ENCODE assay signal across 9 mouse cellular contexts in the genomic region with DNA sequence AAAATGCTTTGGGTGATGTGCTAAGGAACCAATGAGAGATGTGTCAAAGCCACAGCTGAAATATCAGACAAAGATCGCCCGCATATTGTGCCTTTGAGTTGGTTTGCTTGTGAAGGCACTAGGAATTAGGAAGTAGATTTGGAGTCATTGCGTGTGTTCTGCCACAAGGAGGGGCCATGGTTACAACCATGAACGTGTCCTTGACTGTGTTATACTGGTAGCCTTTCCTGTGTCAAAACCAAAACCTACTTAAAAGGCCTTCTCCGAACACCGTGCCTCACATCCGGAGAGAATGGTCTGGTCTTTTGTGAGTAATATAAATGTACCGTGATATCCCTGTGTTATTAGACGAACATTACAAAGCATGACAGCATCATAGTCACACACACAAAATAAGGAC.
DNase-seq lines count a peak whose midpoint lies in the region; ATAC-seq lines count a peak whose summit lies in the region.
"Had no signal": no experiment of that assay in that cellular context is flagged by ENCODE, and none has a peak within 500 bp of the region (broad histone marks: within the 10 kb centered on the region; RNA-seq: fewer than 3 reads in every experiment).

No protein-coding gene starts in this region.

- ATAC-seq in kidney, embryonic 16.5 days (ENCODE audit: low FRiP score, low TSS enrichment): no peak; the same call in 1 of the 2 replicates
- peak; percentile 59 for ATAC-seq in cerebellum, adult (ENCODE audit: insufficient number of reproducible peaks, low FRiP score, low TSS enrichment)
- peak; percentile 85 for ATAC-seq in forebrain, embryonic 13.5 days
- peak; percentile 76; the same call in 1 of the 2 replicates for ATAC-seq in limb, embryonic 13.5 days (ENCODE audit: low FRiP score, low read depth)

- no peaks in the 10 kb centered on the region for H3K4me1 ChIP-seq in kidney, embryonic 16.5 days (ENCODE audit: insufficient read depth, low read length)
- peaks cover 34% of the 10 kb centered on the region for H3K4me1 ChIP-seq in forebrain, embryonic 13.5 days
- H3K4me1 ChIP-seq in limb, embryonic 13.5 days: peaks cover 6% of the 10 kb centered on the region; the same call in 1 of the 2 replicates

- H3K27ac ChIP-seq in kidney, embryonic 16.5 days (ENCODE audit: low read length): no peak overlapping the region
- no peak overlapping the region for H3K27ac ChIP-seq in forebrain, embryonic 13.5 days
- H3K27ac ChIP-seq in limb, embryonic 13.5 days: no peak overlapping the region

- 43% methylated on average over 9 of the region's 9 CpGs for WGBS in kidney, embryonic 16.5 days
- WGBS in forebrain, embryonic 13.5 days: 21% methylated on average over 9 of the region's 9 CpGs
- WGBS in limb, embryonic 13.5 days: 36% methylated on average over 9 of the region's 9 CpGs

- H3K27me3 ChIP-seq in kidney, embryonic 16.5 days (ENCODE audit: insufficient read depth, low read length): no peaks in the 10 kb centered on the region
- no peaks in the 10 kb centered on the region for H3K27me3 ChIP-seq in forebrain, embryonic 13.5 days
- 0 out of 2 replicates have a peak, but pooled peaks cover 4% of the 10 kb centered on the region for H3K27me3 ChIP-seq in limb, embryonic 13.5 days

- H3K4me2 ChIP-seq in kidney, embryonic 16.5 days (replicated peaks; ENCODE audit: low read depth, low read length): no peak overlapping the region
- H3K4me2 ChIP-seq in forebrain, embryonic 13.5 days: peak overlapping the region; percentile 38
- H3K4me2 ChIP-seq in limb, embryonic 13.5 days (replicated peaks): peak overlapping the region; percentile 35

- H3K9me3 ChIP-seq in kidney, embryonic 16.5 days (ENCODE audit: low read length): no peaks in the 10 kb centered on the region
- no peaks in the 10 kb centered on the region for H3K9me3 ChIP-seq in forebrain, embryonic 13.5 days (replicated peaks)
- no peaks in the 10 kb centered on the region for H3K9me3 ChIP-seq in limb, embryonic 13.5 days

- H3K36me3 ChIP-seq in kidney, embryonic 16.5 days (ENCODE audit: insufficient read depth, low read length): no peaks in the 10 kb centered on the region
- H3K36me3 ChIP-seq in forebrain, embryonic 13.5 days (ENCODE audit: poor library complexity, severe bottlenecking): no peaks in the 10 kb centered on the region
- H3K36me3 ChIP-seq in limb, embryonic 13.5 days: no peaks in the 10 kb centered on the region
- H3K36me3 ChIP-seq: G1E had no signal

- no peak overlapping the region for H3K9ac ChIP-seq in kidney, embryonic 16.5 days (replicated peaks; ENCODE audit: low read length)
- H3K9ac ChIP-seq in forebrain, embryonic 13.5 days: no peak overlapping the region
- no peak overlapping the region for H3K9ac ChIP-seq in limb, embryonic 13.5 days

- H3K4me3 ChIP-seq in kidney, embryonic 16.5 days (ENCODE audit: low read length): no peak overlapping the region
- H3K4me3 ChIP-seq in forebrain, embryonic 13.5 days: no peak overlapping the region
- no peak overlapping the region for H3K4me3 ChIP-seq in limb, embryonic 13.5 days

- DNase-seq in kidney, adult 11 months: peak; percentile 21
- peak; percentile 43 for DNase-seq in kidney, postnatal 10 days
- peak; percentile 23 for DNase-seq in right cerebral cortex, postnatal 14 days
- DNase-seq in gastrocnemius, adult 18-20 months (ENCODE audit: low spot score): no peak
